Mouse (Mus musculus) gastrocnemius, postnatal 14 days (tissue): ENCODE data around the gene Ak1. TPM values are rescaled to one million over a fixed set of nuclear protein-coding genes. Genes with fewer than 3 reads are reported as not detected.

ENCODE experiments used
- DNase-seq: peaks from one replicate; pipeline ENCODE4 v3.0.0; 2021; ENCODE audit warnings: mixed read lengths
- intact Hi-C: fragments of 180-260 bp; cut with DNase I; formaldehyde crosslinking; loops from one replicate; pipeline ENCODE4 v1.15.1; 2025; ENCODE audit warnings: low total_unique reads
- total RNA-seq, 2 experiments: library from RNA; stranded (reverse); gene quantifications; 2 replicates each; pipeline ENCODE4 v1.2.3; 2021

Gene Ak1
- total RNA-seq, 2 experiments from 2014 or later, result 1,800 to 1,917 TPM

GRCm38 (mm10) chr2:32624111-32624748, 2.7 kb downstream of the Ak1 start:
- intact Hi-C loops, result no loop called here
- DNase-seq, result no peak

GRCm38 (mm10) chr2:32625212-32625872, 3.8 kb downstream of the Ak1 start:
- intact Hi-C loops, result no loop called here
- peak; percentile 85 for DNase-seq

- DNase-seq, result peak; percentile 84
- intact Hi-C loops, result no loop called here
These were observed 4.5 kb downstream of the Ak1 start for GRCm38 (mm10) chr2:32625873-32626694.

GRCm38 (mm10) chr2:32627266-32628043, 5.9 kb downstream of the Ak1 start:
- intact Hi-C loops, result no loop called here
- no peak for DNase-seq

GRCm38 (mm10) chr2:32628044-32628550, 6.5 kb downstream of the Ak1 start:
- intact Hi-C loops, result no loop called here
- no peak for DNase-seq

- intact Hi-C loops, result no loop called here
- DNase-seq, result peak; percentile 83
These were observed 7.2 kb downstream of the Ak1 start for GRCm38 (mm10) chr2:32628729-32629128.

- intact Hi-C loops, result no loop called here
- DNase-seq, result no peak
These were observed 7.9 kb downstream of the Ak1 start for GRCm38 (mm10) chr2:32629276-32629976.

- intact Hi-C loops, result loop anchor here (2.0 kb wide), 1 partner anchor 61 kb away; no protein-coding TSS in a partner anchor
- DNase-seq, result no peak
These were observed 8.5 kb downstream of the Ak1 start for GRCm38 (mm10) chr2:32630036-32630435.

GRCm38 (mm10) chr2:32631046-32631445, 9.5 kb downstream of the Ak1 start:
- no peak for DNase-seq
- intact Hi-C loops, result loop anchor here (2.0 kb wide), 1 partner anchor 60 kb away; no protein-coding TSS in a partner anchor

- DNase-seq, result peak; percentile 82
- intact Hi-C loops, result loop anchor here (2.0 kb wide), 1 partner anchor 59 kb away; no protein-coding TSS in a partner anchor
These were observed 10.3 kb downstream of the Ak1 start for GRCm38 (mm10) chr2:32631737-32632394.

GRCm38 (mm10) chr2:32633660-32634059, 12.1 kb downstream of the Ak1 start:
- intact Hi-C loops, result no loop called here

GRCm38 (mm10) chr2:32634277-32635105, 12.9 kb downstream of the Ak1 start:
- no peak for DNase-seq
- intact Hi-C loops, result no loop called here

More at GRCm38 (mm10) chr2:32633660-32634059, 12.1 kb downstream of the Ak1 start:
- DNase-seq, result peak; percentile 47

- DNase-seq, result no peak
These were observed 15.1 kb downstream of the Ak1 start for GRCm38 (mm10) chr2:32636617-32637016.

GRCm38 (mm10) chr2:32637778-32638281, 16.3 kb downstream of the Ak1 start:
- peak; percentile 59 for DNase-seq
- intact Hi-C loops, result no loop called here

More at GRCm38 (mm10) chr2:32636617-32637016, 15.1 kb downstream of the Ak1 start:
- intact Hi-C loops, result no loop called here

GRCm38 (mm10) chr2:32639632-32640031, 18.1 kb downstream of the Ak1 start:
- no peak for DNase-seq
- intact Hi-C loops, result loop anchor here (5.0 kb wide), 1 partner anchor 43 kb away; no protein-coding TSS in a partner anchor

GRCm38 (mm10) chr2:32640550-32641051, 19.0 kb downstream of the Ak1 start:
- intact Hi-C loops, result loop anchor here (5.0 kb wide), 1 partner anchor 42 kb away; no protein-coding TSS in a partner anchor
- no peak for DNase-seq

- no peak for DNase-seq
- intact Hi-C loops, result loop anchor here (5.0 kb wide), 1 partner anchor 40 kb away; no protein-coding TSS in a partner anchor
These were observed 20.3 kb downstream of the Ak1 start for GRCm38 (mm10) chr2:32641810-32642209.
